Mouse (Mus musculus): ENCODE measurements around the gene Taar8a. TPM values are rescaled to one million over a fixed set of nuclear protein-coding genes. Genes with fewer than 3 reads are reported as not detected.

Taar8a gene
- total RNA-seq, 2 experiments from 2014 or later: not detected

Other genes with a start within 250 kb of the Taar8a start
- gene Vnn3, start 225.0 kb upstream of the Taar8a start, total RNA-seq (2015): 2.2 and 4.3 TPM in 2 replicates
- 7.4 and 11.0 TPM in 2 replicates for gene Vnn3, start 225.0 kb upstream of the Taar8a start, total RNA-seq (2017)
- gene Vnn1, start 181.8 kb upstream of the Taar8a start, total RNA-seq (2015): not detected in 2 replicates
- not detected in 2 replicates for gene Vnn1, start 181.8 kb upstream of the Taar8a start, total RNA-seq (2017)
- not detected in 2 replicates for gene Taar1, start 156.1 kb upstream of the Taar8a start, total RNA-seq (2015)
- not detected in 2 replicates for gene Taar1, start 156.1 kb upstream of the Taar8a start, total RNA-seq (2017)
- gene Taar2, start 137.9 kb upstream of the Taar8a start, total RNA-seq (2015): not detected in 2 replicates
- not detected in 2 replicates for gene Taar2, start 137.9 kb upstream of the Taar8a start, total RNA-seq (2017)
- gene Taar3, start 126.9 kb upstream of the Taar8a start, total RNA-seq (2015): not detected in 2 replicates
- not detected in 2 replicates for gene Taar3, start 126.9 kb upstream of the Taar8a start, total RNA-seq (2017)
- gene Taar4, start 116.0 kb upstream of the Taar8a start, total RNA-seq (2015): not detected in 2 replicates
- gene Taar4, start 116.0 kb upstream of the Taar8a start, total RNA-seq (2017): not detected in 2 replicates
- gene Taar5, start 105.8 kb upstream of the Taar8a start, total RNA-seq (2015): not detected in 2 replicates
- gene Taar5, start 105.8 kb upstream of the Taar8a start, total RNA-seq (2017): not detected in 2 replicates
- gene Taar6, start 90.9 kb upstream of the Taar8a start, total RNA-seq (2015): not detected in 2 replicates
- not detected in 2 replicates for gene Taar6, start 90.9 kb upstream of the Taar8a start, total RNA-seq (2017)
- gene Taar7a, start 83.0 kb upstream of the Taar8a start, total RNA-seq (2015): not detected in 2 replicates
- not detected in 2 replicates for gene Taar7a, start 83.0 kb upstream of the Taar8a start, total RNA-seq (2017)
- gene Taar7b, start 76.6 kb upstream of the Taar8a start, total RNA-seq (2015): not detected in 2 replicates
- not detected in 2 replicates for gene Taar7b, start 76.6 kb upstream of the Taar8a start, total RNA-seq (2017)
- gene Taar7d, start 49.3 kb upstream of the Taar8a start, total RNA-seq (2015): not detected in 2 replicates
- not detected in 2 replicates for gene Taar7d, start 49.3 kb upstream of the Taar8a start, total RNA-seq (2017)
- gene Taar7e, start 38.9 kb upstream of the Taar8a start, total RNA-seq (2015): not detected in 2 replicates
- gene Taar7e, start 38.9 kb upstream of the Taar8a start, total RNA-seq (2017): not detected in 2 replicates
- not detected in 2 replicates for gene Taar7f, start 27.0 kb upstream of the Taar8a start, total RNA-seq (2015)
- not detected in 2 replicates for gene Taar7f, start 27.0 kb upstream of the Taar8a start, total RNA-seq (2017)
- gene Taar8b, start 15.8 kb downstream of the Taar8a start, total RNA-seq (2015): not detected in 2 replicates
- not detected in 2 replicates for gene Taar8b, start 15.8 kb downstream of the Taar8a start, total RNA-seq (2017)
- not detected in 2 replicates for gene Taar8c, start 25.4 kb downstream of the Taar8a start, total RNA-seq (2015)
- not detected in 2 replicates for gene Taar8c, start 25.4 kb downstream of the Taar8a start, total RNA-seq (2017)
- gene Taar9, start 33.0 kb downstream of the Taar8a start, total RNA-seq (2015): not detected in 2 replicates
- gene Taar9, start 33.0 kb downstream of the Taar8a start, total RNA-seq (2017): not detected in 2 replicates
- 163 and 174 TPM in 2 replicates for gene Stx7, start 72.8 kb downstream of the Taar8a start, total RNA-seq (2015)
- gene Stx7, start 72.8 kb downstream of the Taar8a start, total RNA-seq (2017): 174 and 189 TPM in 2 replicates
- not detected in 2 replicates for gene Moxd1, start 147.0 kb downstream of the Taar8a start, total RNA-seq (2015)
- not detected in 2 replicates for gene Moxd1, start 147.0 kb downstream of the Taar8a start, total RNA-seq (2017)

All from megakaryocyte, adult 5-6 weeks (primary cell).